Mouse (Mus musculus) thymus, postnatal 25 days (tissue): ENCODE data around the gene Rapgef3.

Experiments
- DNase-seq: peaks from one replicate; pipeline ENCODE4 v3.0.0; 2022

Gene Rapgef3

DNA sequence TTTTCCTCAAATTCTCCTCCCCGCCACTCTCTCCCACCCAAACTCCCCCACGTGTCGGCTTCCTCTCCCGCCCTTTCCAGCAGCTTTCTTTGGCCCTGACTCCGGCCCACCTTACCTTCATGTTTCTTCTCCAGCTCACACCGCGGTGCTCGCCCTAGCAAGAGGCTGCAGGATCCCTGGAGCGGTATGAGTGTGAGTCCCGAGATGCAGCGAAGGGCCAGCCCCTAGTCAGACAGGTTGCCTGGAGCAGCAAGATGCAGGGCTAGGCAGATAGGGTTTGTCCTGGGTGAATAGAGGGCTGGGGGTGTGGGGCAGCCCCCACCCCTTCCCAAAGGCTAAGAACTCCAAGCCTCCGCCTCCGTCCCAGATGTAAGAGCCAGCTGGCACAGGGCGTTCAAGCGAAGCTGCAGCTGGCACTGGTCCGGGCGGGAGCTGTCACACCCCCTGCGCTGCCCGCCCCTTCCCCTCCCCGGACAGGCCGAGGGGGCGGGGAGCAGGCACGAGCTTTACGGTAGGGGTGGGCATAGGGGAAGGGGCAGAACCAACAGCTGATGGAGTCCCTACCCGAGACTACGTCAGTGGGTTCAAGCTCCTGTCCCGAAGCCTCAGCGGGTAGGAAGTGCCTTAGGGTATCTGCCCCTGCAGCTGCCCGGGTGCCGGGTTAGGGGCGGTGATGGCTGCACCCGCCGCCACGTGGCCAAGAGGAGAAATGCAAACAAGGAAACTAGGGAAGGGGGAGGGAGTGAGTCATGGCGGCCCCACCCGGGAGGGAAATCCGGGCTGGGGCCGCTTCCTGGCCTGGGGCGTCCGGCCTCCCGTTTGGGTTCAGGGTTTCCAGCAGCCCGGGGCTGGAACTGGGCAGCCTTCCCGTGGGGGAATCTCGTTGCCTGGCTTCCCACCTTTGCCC, at the start of gene Rapgef3:
Gene Rapgef3 (minus strand): TSS at position 693 of the 907 bp plus-strand sequence.
- DNase-seq = peak; percentile 93

DNA sequence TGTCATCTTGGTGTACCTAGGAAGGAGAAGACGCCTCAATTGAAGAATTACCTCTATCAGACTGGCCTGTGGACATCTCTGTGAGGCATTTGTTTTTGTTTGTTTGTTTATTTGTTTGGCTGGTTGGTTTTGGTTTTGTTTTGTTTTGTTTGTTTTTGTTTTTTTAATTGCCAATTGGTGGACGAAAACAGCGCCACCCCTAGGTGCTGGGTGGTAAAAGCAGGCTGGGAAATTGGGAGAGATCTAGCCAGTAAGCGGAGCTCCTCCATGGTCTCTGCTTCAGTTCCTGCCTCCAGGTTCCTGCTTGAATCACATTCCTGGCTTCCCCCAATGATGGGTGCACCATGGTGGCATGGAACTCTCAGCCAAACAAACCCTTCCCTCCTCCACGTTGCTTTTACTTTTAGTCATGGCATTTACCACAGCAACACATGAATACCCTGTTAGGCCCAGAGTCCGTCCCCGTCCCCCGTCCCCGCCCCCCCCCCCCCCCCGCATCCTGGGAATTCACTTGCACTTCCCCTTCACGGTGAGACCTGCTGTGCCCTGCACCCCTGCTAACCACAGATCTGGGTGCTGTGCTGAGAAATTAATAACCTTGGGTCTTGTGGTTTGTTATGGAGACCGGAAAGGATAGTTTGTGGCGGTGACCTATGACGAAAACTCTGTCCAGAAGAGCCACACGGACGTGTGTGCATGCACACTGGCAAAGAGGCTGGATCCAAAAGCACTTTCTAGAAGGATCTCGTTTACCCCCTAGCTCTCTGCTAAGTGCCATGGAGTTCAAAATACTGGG, 48.6 kb upstream of the Rapgef3 start:
- DNase-seq = no peak

DNA sequence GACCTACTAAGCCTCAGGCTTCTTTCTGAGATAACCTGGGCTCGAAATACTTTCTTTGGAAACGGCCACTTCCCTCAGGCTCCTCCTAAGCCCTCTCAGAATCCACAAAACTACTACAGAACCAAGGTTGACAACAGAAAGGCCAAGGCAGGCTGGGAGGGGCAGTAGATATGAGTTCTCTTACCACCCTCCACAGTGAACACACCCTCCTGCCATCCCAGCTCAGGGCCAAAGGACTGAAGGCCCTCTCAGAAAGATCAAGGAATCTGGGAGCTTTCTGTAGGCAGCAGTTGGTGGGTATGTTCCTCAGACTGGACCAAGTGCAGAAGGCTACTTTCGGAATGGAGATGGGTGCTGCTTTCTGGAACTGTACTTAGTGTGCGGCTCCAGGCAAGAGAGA, 47.5 kb upstream of the Rapgef3 start:
- DNase-seq = no peak

DNA sequence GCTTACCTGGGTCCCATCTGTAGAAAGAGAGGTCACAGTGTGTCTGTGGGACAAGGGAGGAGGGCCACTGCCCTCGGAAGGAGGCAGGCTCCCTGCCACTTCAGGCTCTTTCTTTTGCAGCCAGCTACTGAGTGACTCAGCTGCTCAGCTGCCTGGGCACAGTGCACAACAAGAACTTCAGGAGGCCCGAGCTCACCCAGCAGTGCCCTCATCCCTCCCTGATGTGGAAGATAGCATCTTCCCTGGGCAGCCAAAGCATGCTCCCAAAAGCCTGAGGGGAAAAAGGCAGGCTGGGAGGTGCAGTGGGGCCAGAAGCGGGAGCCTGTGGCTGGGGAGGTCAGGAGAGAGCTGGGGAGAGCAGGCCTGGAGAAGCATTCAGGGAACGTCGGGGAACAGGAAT, 46.9 kb upstream of the Rapgef3 start:
- no peak for DNase-seq

DNA sequence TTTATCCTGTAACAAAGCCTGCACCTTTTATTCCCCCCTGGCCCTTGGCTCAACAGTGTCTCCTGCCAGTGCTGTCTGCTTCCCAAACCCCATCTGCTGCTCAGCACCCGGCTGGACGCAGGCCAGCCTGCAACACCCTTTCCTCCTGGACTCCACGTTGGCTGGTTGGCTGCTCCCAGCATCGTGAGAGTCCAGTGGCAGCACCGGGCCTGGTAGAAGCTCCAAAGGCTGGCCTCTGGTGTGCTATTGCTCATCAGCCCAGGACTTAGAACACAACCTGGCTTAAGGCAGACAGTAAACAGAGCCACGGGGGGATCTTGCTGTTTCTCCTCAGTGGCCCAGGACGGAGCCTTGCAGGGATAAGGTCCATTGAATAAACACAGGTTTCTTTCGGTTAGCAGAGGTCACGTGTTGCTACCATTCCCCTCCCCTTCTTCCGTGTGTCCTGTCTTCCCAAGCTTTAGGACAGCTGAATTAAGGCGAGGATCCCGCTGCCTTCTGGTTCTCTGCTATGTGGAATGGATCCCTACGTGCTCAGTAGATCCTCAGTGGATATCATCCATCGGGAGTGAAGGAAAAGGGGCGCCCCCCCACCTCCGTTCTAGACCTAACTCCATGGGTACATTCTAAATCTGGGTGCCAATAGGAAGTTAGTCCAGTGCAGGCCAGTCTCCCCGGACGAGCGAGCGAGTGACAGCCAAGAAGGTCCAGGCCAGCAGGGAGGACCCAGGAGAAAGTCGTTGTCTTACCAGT, 45.9 kb upstream of the Rapgef3 start:
- DNase-seq = no peak

DNA sequence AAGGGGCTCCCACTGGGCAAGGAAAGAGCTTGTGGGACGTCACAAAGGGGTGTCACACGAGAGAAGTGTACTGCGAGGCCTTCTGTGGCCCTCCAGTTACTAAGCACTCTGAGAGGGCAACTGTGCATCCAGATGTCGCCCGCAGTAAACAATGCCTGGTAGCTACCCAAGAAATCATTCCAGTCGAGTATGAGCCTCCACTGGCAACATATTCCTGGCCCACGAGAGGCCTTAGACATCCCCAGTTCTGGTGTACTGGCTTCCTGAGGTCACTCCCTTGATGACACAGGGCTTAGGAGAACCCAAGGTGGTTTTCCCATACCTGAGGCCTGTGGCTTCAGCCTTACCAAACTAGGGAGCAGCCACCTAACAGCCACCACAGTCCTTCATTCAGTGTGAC, 45.1 kb upstream of the Rapgef3 start:
- no peak for DNase-seq

DNA sequence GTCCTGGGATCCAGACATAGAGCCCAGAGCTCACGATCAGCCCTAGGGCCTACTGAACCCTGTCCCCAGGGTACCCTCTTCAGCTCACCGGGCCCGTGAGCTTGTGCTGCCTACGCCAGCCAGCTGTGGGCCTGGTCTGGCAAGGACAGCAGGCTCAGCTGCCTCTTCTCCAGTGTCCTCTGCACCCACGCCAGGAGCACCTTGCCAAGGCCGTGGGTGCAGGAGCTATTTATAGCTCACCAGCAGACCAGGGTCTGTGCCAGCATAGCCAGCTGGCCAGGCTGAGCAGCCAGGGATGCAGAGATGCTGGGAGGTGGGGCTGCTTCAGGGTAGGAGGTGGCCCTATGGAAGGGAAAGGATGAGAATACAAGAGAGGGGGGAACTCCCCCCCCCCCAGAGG, 44.4 kb upstream of the Rapgef3 start:
- no peak for DNase-seq

DNA sequence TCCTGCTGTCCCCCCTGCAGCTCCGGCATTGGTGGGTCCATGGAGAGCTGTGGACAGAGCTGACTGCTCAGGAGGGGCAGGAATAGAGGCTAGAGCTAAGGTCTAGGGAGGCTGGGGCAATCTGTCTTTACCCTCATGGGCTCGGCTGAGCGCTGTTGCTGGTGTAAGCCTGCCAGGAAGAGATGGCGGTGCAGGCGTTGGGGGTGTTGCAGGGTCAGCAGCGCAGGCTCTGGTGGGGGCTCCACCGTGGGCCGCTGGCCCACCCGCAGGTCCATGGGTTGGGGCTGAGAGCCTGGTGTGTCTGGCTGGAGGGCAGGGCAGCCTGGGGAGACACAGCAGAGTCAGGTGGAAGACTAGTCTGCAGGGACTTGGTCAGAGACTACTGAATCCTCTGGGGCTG, 43.5 kb upstream of the Rapgef3 start:
- no peak for DNase-seq

DNA sequence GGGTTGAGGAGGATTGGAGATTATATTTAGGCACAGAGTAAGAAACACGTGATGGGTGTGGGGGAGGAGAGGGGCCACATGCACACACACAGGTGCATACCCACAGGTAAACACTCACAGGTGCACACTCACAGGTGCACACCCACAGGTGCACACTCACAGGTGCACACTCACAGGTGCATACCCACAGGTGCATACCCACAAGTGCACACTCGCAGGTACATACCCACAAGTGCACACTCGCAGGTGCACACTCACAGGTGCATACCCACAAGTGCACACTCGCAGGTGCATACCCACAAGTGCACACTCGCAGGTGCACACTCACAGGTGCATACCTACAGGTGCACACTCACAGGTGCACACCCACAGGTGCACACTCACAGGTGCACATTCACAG, 42.6 kb upstream of the Rapgef3 start:
- no peak for DNase-seq

DNA sequence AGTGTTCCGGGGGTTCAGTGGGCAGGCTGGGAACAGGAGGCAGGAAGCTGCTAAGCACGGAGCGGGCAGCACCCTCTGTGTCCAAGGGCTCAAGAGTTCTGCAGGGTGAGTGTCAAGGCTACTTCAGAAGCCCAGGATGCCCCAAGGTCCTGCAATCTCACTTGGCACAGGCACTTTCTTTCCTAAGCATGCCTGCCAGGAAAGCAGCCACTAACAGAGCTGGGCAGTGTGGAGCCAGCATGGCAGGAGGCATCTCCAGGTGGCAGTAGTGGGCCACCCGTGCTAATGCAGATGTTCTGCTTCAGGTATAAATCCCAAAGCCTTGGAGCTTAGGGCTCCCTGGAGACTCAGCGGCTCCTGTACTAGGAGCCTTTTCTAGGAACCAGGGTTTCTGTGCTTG, 42.2 kb upstream of the Rapgef3 start:
- no peak for DNase-seq

DNA sequence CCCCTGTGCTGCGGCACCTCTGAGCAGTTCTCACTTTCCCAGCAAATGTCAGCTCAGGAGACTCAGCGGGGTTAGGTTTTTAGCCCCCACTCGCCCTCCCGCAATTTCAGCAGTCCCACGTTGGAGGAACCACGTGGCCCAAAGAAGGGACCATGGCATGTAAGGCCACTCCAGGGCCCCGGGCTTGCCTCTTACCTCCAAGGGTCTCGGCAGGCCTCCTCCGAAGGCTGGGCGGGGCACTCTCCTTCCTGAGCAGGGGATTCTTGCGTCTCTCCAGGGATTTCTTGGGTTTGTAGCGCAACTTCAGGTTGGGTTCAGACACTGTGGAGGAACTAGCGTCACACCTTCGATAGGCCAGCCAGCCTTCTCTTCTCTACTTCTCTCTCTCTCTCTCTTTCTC, 41.4 kb upstream of the Rapgef3 start:
- DNase-seq = no peak

DNA sequence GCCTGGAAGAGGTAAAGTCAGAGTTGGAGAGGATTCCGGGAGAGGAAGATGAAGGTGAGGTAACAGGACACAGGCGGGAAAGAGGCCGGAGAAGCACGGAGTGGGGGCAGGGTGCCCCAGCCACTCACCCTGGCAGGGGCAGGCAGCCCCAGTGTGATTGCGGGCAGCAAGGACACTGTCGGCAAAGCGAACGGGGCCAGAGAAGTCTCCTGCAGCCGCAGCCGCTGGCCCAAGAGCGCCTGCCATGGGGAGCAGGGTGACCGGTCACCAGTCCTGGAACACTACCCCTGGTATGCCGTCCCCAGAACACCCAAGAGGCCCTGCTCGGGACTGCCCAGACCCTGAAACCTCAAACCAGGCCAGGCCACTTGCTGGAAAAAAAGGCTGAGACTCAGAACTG, 40.8 kb upstream of the Rapgef3 start:
- DNase-seq = no peak

DNA sequence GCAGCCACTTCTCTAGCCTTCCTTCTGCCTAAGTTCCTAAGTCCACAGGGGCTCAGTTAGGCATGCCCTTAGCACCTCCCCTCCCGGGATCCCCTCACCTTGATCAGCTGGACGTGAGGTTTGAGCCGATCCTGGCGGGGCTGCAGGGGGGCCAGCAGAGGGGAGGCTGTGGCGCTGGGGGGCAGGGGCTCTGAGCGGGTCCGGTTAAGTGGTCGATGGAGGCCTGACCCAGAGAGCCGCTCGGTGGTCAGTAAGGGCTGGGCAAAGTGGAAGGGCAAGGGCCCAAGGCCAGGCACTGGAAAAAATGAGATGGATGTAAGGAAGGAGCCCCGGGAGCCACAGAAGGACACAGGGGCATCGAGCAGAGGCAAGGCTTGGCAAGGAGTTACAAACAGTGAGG, 40.1 kb upstream of the Rapgef3 start:
- DNase-seq = no peak

DNA sequence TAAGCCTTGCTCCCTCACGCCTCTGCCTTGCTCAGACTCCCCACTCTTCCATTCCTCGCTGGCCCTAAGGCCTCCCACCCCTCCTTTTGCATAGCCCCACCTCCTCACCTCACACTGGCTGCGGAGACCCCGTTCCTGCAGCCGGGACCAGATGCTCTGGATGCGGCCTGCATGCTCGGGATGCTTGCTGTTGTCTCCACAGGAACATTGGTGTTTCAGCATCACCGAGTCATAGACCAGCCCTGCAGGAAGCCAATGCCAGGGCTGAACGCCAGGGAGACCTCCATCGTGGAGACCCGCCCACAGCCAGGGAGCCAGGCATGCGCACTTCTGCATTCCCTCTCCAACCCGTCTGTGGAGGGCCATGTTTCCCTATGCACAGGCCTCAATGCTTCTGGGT, 34.8 kb upstream of the Rapgef3 start:
- DNase-seq = no peak

DNA sequence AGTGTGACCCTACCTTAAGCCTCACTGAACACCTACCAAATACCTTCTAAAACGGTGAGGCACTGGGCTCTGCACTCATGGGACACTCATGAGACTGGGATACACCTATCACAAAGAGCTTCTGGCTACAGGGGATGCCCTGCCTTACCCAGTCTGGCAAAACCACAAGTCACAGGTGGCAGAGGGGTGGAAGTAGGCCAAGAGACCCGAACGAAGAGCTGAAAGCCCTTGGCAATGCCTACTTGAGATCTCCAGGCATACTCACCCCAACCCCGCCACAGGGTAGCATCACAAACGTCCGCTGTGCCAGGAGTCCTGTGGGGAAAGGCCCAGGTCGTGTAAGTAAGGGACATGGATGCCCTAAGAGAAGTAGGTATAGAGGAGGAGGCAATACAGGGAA, 34.0 kb upstream of the Rapgef3 start:
- no peak for DNase-seq

DNA sequence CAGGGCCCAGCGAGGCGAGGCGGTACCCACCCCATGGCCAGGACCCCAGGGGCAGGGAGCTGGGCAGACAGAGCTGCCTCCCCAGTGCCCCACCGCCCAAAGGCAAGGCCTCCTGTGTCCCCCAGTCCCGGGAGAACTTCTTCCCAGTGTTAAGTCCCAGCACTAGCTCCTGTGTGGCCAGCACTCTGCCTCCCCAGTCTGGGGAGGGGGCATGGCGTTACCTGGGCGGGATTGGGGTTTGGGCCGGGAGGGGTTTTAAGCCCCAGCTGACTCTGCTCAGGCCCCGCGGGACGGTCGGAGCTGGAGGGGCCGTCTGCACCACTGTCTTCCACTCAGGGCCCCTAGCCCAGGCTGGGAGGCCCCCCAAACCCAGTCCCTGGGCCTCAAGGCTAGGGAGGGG, 33.1 kb upstream of the Rapgef3 start:
- DNase-seq = no peak

DNA sequence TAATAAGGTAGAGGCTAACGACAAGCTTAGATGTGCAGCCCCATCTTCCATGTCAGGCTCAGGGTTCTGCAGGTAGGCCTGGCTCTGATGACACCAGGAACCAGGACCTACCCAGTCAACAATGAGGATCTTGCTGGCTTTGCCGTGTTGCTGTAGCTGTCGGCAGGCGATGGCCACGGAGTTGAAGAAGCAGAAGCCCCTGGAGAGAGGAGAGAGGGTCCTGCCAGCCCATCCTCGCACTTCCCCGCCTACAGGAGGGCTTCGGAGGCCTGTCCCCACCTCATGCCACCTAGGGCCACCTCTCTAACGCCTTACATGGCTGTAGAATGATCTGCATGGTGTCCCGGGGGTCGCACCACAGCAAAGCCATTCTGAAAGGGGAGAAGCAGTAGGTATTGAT, 31.7 kb upstream of the Rapgef3 start:
- DNase-seq = no peak

DNA sequence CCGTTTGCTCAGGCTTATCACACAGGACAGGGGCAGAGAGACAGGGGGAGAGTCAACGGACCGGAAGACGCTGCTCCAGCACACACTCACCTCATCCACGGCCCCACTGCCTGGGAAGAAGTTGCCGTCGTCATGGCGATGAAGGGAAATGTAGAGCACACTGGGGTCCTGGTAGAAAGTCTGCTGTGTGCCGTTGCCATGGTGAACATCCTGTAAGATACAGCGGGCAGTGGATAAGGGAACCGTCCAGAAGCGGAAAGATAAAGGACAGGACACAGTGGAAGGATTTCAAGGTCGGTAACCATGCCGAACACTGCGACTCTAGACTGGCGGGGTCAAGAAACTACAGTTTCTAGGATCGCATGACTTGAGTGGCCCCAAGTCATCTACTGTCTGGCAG, 30.4 kb upstream of the Rapgef3 start:
- DNase-seq = no peak

DNA sequence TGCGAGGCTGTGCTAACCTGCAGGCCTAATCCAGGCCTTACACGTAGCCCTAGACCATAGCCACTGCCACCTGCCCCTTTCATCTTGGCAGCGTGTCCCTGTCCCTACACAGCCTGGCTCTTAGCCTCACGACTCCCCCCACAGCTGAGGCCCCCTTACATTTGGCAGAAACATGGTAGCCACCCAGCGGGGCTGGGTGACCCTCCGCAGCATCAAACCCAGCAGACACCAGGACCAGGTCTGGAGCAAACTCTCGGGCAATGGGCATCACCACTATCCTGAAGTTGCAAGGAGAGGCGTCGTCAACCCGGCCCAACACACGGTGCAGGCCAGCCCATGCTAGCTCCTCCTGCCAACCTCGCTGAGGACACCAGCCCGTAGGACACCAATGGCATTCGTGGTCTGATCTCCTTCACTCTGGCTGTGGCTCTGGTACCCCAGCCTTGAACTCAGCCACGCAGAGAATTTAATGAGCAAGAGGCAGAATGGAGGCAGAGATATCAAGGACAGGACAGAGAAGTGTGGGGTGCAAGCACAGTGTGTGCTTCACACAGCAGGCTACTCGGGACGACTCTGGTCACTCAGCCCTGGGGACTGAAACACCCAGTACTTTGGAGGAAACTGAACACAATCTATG, 29.0 kb upstream of the Rapgef3 start:
- no peak for DNase-seq

DNA sequence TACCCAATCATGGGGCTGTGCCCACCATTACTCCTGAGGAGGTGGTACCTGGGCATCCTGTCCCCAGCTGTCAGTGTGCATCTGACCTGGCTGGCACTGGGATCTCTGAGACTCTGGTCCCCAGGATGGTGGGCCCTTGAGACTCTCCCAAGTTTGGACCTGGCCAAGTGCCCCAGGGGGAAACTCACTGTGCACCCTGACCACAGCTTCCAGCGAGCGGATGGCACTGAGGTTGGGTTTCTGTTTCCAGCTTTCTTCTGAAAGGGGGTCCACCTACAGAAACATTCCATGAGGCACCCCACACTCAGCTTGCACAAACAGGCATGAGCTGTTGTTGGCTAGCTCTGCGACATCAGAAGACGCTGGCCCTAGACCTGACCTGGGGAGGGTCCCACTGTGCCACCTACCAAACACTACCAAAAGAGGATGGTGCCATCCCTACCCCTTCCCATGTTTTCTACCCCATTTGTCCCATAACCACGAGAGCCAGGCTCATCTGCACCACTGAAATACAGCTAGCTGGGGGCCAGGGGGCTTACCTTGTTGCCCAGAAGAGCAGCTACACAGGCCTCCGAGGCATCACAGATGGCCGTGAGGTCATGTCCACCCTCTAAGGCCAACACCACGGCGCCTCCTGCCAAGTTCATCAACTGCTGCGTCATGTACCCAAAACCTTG, 27.9 kb upstream of the Rapgef3 start:
- no peak for DNase-seq

DNA sequence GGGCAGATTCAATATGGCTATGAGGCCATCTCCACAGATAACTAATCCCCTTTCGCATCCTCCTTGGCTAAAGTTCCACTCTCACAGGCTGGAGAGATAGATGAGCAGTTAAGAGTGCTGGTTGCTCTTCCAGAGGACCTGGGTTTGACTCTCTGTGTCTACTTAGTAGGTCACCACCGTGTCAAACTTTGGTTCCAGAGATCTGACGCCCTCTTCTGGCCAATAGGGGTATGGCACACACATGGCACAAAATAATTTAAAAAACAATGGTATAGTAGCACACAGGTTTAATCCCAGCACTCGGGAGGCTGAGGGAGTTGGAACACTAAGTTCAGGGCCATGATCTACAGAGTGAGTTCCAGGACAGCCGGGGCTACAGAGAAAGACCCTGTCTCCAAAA, 26.5 kb upstream of the Rapgef3 start:
- DNase-seq = no peak

DNA sequence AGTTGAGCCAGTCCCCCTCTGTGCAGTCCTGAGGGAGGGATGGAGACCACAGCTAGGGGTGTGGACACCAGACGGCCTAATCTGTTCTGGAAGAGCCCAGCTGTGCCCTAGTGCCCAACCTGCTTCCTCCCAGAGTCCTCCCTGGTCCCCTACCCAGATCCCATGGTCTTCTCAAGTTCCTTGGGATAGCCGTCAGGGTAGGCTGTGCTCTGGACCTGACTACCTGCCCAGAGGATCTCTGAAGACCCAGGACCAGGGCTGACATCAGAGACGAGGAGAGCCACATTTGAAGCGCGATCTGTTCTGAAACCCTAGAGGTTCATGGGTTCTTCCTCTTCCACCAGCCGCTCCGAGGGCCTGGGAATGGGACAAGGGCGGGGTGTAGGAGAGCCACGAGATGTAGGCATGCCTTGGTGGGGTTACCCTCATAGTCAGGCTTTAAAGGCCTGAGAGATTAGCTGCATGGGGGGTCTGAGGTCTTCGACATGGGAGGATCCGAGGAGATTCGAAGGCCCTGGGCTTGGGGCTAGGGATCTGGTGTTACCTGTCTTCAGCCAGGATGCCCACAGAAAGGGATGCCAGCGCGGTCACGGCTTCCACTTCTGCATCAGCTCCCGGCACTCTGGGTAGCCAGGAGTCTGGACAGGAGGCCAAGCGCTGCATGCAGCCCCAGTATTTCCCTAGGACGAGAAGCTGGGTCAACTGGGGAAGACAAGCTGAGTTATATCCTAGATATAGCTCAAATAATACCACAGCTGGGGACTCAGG, 25.8 kb upstream of the Rapgef3 start:
- DNase-seq = no peak
